Mouse (Mus musculus): ENCODE data around the gene Nup210. TPM values are rescaled to one million over a fixed set of nuclear protein-coding genes. Genes with fewer than 3 reads are reported as not detected.

Nup210 gene
- total RNA-seq, 2 experiments from 2014 or later: 45.3 to 56.8 TPM

GRCm38 (mm10) chr6:91048019-91048418 lies 68.6 kb downstream of the Nup210 start:
- ATAC-seq (replicated peaks; ENCODE audit: low FRiP score, poor library complexity, severe bottlenecking): no peak

DNA sequence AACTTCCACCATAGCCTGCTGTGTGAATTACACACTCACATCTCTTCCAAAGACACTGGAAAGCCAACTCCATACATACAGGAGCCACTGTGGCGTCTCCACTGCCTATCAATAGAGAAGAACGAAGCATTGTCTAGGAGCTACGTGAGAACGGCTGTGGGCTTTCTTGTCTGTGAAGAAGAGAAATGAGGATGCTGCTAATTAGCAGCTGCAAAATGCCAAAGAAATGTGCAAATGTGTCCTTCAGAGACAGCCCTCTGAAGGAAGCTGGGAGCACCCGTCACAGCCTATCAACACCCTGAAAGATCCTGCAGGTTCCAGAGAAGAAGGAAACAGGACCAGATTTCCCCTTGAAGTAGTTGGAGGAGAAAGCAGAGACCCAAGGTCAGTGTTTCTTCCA lies 69.2 kb downstream of the Nup210 start:
- no peak for ATAC-seq (replicated peaks; ENCODE audit: low FRiP score, poor library complexity, severe bottlenecking)

DNA sequence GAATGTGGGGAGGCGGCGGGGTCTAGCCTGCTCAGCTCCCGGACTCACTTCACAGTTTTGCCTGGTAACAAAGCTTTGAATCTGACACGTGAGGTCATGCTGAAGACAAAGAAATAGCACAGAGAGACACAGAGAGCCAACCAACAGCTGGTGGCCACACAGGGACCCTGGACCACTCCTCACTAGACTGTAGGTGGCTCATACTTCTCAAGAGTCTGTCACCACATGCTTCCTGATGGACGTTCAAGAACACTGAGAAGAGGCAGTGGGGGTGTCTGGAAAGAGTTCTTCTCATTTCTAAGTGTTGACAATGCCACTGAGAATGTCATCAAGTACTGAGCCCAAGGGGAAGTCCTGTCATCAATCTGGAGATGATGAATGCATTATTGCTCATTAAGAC lies 70.4 kb downstream of the Nup210 start:
- ATAC-seq (replicated peaks; ENCODE audit: low FRiP score, poor library complexity, severe bottlenecking): no peak

DNA sequence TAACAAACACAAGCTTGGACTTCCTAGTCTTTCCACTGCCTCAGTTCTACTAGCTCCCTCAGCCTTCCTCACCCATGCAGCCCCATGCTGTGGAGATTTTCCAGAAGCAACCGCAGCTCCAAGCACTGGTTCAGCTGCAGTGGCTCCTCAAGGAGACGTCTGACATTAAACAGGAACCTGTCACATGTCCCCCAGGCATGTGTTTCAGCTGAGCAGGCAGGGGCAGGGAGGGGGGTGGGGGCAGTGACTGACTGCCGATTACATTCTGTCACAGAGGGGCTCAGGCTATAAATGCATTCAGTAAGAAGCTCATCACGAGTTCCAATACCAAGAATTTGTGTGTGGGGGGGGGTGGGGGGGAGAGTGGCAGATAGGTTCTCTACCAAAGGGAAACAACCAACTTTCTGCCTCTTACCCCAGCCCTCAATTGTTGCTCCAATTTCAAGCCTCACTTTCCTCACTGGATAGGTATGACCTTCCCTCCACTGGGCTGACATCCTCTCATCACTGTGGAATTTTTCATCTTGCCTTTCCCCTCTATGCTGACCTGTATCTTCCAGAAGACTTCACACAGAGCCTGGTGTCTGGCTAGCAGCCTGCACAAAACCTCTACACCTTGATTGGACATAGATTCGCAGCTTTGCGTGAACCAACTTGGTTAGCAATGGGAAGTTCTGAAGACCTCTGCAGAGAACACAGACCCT lies 71.8 kb downstream of the Nup210 start:
- no peak for ATAC-seq (replicated peaks; ENCODE audit: low FRiP score, poor library complexity, severe bottlenecking)

DNA sequence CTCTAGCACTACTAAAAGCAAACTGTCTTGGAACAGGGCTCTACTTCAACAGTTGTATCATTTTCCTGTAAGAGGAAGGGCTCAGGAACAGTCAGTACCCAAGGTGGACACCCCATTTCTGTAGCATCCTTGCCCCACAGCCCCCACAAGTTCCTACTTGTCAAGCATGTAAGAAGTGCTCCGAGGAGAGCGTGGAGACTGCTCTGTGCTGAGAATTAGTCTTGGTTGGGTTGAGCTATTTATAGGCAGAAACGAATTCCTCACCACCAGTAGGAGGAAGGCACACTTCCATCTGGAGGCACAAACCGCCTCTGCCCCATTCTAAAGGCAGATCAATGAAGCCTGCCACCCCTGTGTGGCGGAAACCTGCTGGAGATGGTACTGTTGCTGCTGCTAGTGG lies 75.3 kb downstream of the Nup210 start:
- ATAC-seq (replicated peaks; ENCODE audit: low FRiP score, poor library complexity, severe bottlenecking): no peak

GRCm38 (mm10) chr6:91028256-91028655 lies 88.4 kb downstream of the Nup210 start:
- ATAC-seq (replicated peaks; ENCODE audit: low FRiP score, poor library complexity, severe bottlenecking): no peak

GRCm38 (mm10) chr6:91020810-91021209 lies 95.8 kb downstream of the Nup210 start:
- no peak for ATAC-seq (replicated peaks; ENCODE audit: low FRiP score, poor library complexity, severe bottlenecking)

DNA sequence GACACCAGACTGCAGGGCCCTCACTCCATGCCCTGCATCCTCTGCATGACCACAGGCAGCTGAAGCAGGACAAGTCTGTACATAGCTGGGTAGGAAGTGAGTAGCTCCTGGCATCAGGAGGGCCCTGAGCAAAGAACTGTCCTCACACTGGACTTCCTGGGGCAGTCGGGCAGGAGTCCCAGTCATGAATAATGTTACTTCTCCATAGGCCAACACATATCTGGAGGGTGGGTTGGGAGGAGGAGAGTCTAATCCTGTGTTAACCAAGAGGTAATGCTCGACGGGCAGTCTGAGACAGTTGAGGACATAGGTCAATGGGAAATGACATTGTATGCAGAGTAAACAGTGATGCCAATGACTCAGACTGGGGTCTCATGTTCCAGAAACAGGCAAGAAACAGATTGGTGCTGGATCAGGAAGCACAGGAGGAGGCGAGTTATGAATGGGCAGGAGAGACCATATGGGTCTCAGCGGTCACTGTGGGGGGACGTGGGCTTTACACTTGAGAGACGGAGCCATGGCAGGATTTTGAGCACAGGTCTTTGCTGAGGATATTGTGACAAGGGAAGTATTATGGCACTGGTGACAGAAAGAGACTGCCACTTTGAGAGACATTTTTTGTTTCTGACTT lies 99.9 kb downstream of the Nup210 start:
- ATAC-seq (replicated peaks; ENCODE audit: low FRiP score, poor library complexity, severe bottlenecking): no peak

GRCm38 (mm10) chr6:91014198-91014958 lies 102.3 kb downstream of the Nup210 start:
- ATAC-seq (replicated peaks; ENCODE audit: low FRiP score, poor library complexity, severe bottlenecking): no peak

DNA sequence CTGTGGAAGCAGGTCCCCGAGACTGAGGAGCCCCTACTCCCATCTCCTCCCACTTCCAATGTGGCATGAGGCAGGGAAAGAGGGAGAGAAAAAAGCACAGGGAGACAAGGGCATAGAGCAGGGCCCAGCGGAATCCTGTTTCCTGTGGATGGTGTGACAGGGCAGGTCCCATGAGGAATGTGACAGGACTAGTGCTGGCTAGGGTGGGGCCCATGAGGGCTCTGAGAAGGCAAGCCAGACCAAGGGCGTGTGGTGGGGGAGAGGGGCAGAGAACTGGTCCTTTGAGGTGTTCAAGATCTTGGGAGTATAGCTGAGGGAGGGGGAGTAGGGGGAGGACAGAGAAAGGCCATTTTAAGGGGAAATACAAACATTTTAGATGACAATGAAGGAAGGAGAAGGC lies 104.2 kb downstream of the Nup210 start:
- ATAC-seq (replicated peaks; ENCODE audit: low FRiP score, poor library complexity, severe bottlenecking): no peak

DNA sequence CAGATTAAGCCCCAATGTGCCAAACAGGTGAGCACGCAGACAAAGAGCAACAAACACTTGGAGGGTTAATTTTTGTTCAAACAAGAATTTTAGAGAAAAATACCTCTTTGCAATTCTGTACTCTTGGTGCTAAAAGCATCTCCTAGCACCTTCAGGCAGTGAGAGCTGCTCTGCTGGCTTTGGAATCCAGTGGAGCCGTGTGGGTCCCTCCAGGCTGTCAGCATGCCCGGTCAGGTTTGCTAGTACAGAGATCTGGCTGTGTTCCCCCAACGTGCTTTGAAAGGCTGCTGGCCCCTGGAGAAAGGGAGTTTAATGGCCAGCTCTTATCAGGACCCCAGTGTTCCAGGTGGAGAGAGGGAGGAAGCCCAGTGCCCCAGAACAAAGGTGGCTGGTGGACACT lies 105.1 kb downstream of the Nup210 start:
- no peak for ATAC-seq (replicated peaks; ENCODE audit: low FRiP score, poor library complexity, severe bottlenecking)

- no peak for ATAC-seq (replicated peaks; ENCODE audit: low FRiP score, poor library complexity, severe bottlenecking)
Measured at GRCm38 (mm10) chr6:91008284-91008830, 108.3 kb downstream of the Nup210 start.

- ATAC-seq (replicated peaks; ENCODE audit: low FRiP score, poor library complexity, severe bottlenecking): no peak
Measured at GRCm38 (mm10) chr6:91007207-91007606, 109.4 kb downstream of the Nup210 start.

DNA sequence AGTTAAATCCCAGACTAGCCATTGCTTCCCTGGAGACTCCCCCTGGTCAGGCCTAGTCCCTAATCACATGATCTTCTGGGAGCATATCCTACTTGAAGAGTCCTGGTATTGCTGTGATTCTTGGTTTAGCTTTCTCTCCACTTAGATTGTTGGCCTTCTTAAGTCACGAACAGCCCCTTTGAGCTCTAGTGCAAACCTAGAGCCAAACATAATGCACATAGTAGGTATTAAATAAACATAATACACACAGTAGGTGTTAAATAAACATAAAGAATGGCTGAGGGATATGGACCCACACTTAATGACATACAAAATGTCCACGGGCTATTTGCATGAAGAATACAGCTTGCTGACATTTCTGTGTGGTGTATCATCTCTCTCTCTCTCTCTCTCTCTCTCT lies 112.5 kb downstream of the Nup210 start:
- no peak for ATAC-seq (replicated peaks; ENCODE audit: low FRiP score, poor library complexity, severe bottlenecking)

GRCm38 (mm10) chr6:91003310-91003995 lies 113.2 kb downstream of the Nup210 start:
- 0 out of 2 replicates have a peak, but pooled peaks have one; percentile 17 for ATAC-seq (replicated peaks; ENCODE audit: low FRiP score, poor library complexity, severe bottlenecking)

GRCm38 (mm10) chr6:91001566-91001965 lies 115.1 kb downstream of the Nup210 start:
- ATAC-seq (replicated peaks; ENCODE audit: low FRiP score, poor library complexity, severe bottlenecking): no peak

DNA sequence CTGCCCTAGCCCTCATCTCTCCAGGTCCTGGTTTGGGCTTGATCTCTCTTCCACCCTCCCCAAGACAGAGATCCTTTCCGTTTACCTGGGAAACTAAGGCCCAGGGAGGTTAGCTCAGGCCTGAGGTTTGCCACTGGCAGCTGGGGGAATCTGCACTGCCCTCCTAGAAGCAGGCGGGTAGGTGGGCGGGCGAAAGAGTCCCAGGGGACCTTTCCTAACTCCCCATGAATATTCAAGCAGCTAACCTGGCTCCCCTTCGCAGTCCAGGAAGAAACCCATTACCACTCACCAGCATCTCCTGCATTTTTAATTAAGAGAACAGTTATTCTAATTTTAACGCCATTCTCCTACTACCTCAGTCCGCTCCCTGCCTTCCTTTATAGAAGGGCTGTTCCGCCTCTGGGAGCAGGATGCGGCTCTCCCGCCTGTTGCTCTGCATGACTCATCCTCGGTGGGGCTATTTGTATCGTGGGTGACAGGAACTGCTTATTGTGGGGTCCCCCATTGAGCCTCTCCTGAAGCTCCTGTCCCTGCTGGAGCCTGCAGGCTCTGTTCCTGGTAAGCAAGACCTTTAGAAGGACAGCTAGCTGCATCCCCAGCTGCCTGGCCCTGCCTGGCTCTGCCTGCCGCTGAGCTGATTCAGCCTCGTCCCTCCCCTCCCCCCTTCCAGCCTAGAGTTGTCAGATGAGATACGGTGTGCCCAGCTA lies 115.7 kb downstream of the Nup210 start:
- no peak for ATAC-seq (replicated peaks; ENCODE audit: low FRiP score, poor library complexity, severe bottlenecking)

- no peak for ATAC-seq (replicated peaks; ENCODE audit: low FRiP score, poor library complexity, severe bottlenecking)
Measured at GRCm38 (mm10) chr6:90999176-90999575, 117.5 kb downstream of the Nup210 start.

- no peak for ATAC-seq (replicated peaks; ENCODE audit: low FRiP score, poor library complexity, severe bottlenecking)
Measured at GRCm38 (mm10) chr6:90997025-90997424, 119.6 kb downstream of the Nup210 start.

All from erythroblast, adult 5-6 weeks (primary cell).